Mouse (Mus musculus): ENCODE measurements around the gene Slc39a7.
A peak's percentile ranks its signal among the peaks of the same experiment; 100 is the strongest.
"Not testable (repeated sequence)": the region's sequence is repeated elsewhere in the genome, so short reads cannot be mapped to it uniquely, and the experiment has no call there.

Slc39a7 gene

GRCm38 (mm10) chr17:34029890-34030595 is 1.4 kb downstream of the Slc39a7 start:
- DNase-seq (ENCODE audit: low read depth, low spot score) = no peak

- no peak for DNase-seq (ENCODE audit: low read depth, low spot score)
Measured at GRCm38 (mm10) chr17:34029150-34029889, 2.2 kb downstream of the Slc39a7 start.

GRCm38 (mm10) chr17:34028501-34029149 is 2.9 kb downstream of the Slc39a7 start:
- DNase-seq (ENCODE audit: low read depth, low spot score) = no peak

- DNase-seq (ENCODE audit: low read depth, low spot score) = peak; percentile 93
Measured at GRCm38 (mm10) chr17:34027656-34028223, 3.7 kb downstream of the Slc39a7 start, which contains the start of gene H2-Ke6. Gene H2-Ke6, minus strand, starts transcription at chr17:34028060.

- peak; percentile 59 for DNase-seq (ENCODE audit: low read depth, low spot score)
Measured at GRCm38 (mm10) chr17:34026917-34027655, 4.4 kb downstream of the Slc39a7 start.

- DNase-seq (ENCODE audit: low read depth, low spot score) = peak; percentile 75
Measured at GRCm38 (mm10) chr17:34026221-34026620, 5.3 kb downstream of the Slc39a7 start.

- no peak for DNase-seq (ENCODE audit: low read depth, low spot score)
Measured at GRCm38 (mm10) chr17:34025756-34026151, 5.7 kb downstream of the Slc39a7 start.

GRCm38 (mm10) chr17:34024861-34025755 is 6.4 kb downstream of the Slc39a7 start:
- peak; percentile 42 for DNase-seq (ENCODE audit: low read depth, low spot score)

GRCm38 (mm10) chr17:34024317-34024821 is 7.1 kb downstream of the Slc39a7 start, which contains the start of gene Ring1:
Gene Ring1, minus strand, starts transcription at chr17:34024680.
- DNase-seq (ENCODE audit: low read depth, low spot score) = peak; percentile 68

GRCm38 (mm10) chr17:34023678-34024077 is 7.8 kb downstream of the Slc39a7 start:
- no peak for DNase-seq (ENCODE audit: low read depth, low spot score)

GRCm38 (mm10) chr17:34022987-34023386 is 8.5 kb downstream of the Slc39a7 start:
- no peak for DNase-seq (ENCODE audit: low read depth, low spot score)

- DNase-seq (ENCODE audit: low read depth, low spot score) = no peak
Measured at GRCm38 (mm10) chr17:34022414-34022783, 9.1 kb downstream of the Slc39a7 start.

- DNase-seq (ENCODE audit: low read depth, low spot score) = no peak
Measured at GRCm38 (mm10) chr17:34021539-34022413, 9.7 kb downstream of the Slc39a7 start.

- no peak for DNase-seq (ENCODE audit: low read depth, low spot score)
Measured at GRCm38 (mm10) chr17:34013436-34013835, 18.0 kb downstream of the Slc39a7 start.

- DNase-seq (ENCODE audit: low read depth, low spot score) = no peak
Measured at GRCm38 (mm10) chr17:34010156-34010555, 21.3 kb downstream of the Slc39a7 start.

- DNase-seq (ENCODE audit: low read depth, low spot score) = no peak
Measured at GRCm38 (mm10) chr17:34006570-34006969, 24.9 kb downstream of the Slc39a7 start.

GRCm38 (mm10) chr17:34003426-34003825 is 28.1 kb downstream of the Slc39a7 start:
- DNase-seq (ENCODE audit: low read depth, low spot score) = no peak

GRCm38 (mm10) chr17:34000796-34001195 is 30.7 kb downstream of the Slc39a7 start:
- not testable (repeated sequence) for DNase-seq (ENCODE audit: low read depth, low spot score)

- DNase-seq (ENCODE audit: low read depth, low spot score) = peak; percentile 92
Measured at GRCm38 (mm10) chr17:34000150-34000537, 31.3 kb downstream of the Slc39a7 start, which contains the start of gene H2-K1. Gene H2-K1, minus strand, starts transcription at chr17:34000347.

Measured in 3T3-L1 (cell line).